Mouse (Mus musculus) kidney, postnatal 0 days (tissue): ENCODE data around the gene Phb. TPM values are rescaled to one million over a fixed set of nuclear protein-coding genes. Genes with fewer than 3 reads are reported as not detected.

Source experiments
- ATAC-seq: fragments of 200-750 bp; cut with Nextera tagmentation; replicated peaks from 2 replicates; pipeline ENCODE4 v1.8.0; 2017; ENCODE audit warnings: low read depth, moderate number of reproducible peaks, moderate TSS enrichment, moderate library complexity; ENCODE audit not compliant: low FRiP score
- DNase-seq: peaks from one replicate; pipeline ENCODE4 v3.0.0-alpha.2; 2016; ENCODE audit warnings: low spot score
- H3K27ac ChIP-seq: fragments of 300-500 bp; sonication (generic); 2 replicates; pipeline ENCODE4 v1.5.1; 2014; ENCODE audit warnings: mild to moderate bottlenecking
- H3K27me3 ChIP-seq: fragments of 300-500 bp; sonication (generic); 2 replicates; pipeline ENCODE4 v1.6.1; 2014; ENCODE audit warnings: low read length, mixed read lengths; ENCODE audit not compliant: insufficient read depth
- H3K36me3 ChIP-seq: fragments of 300-500 bp; sonication (generic); 2 replicates; pipeline ENCODE4 v1.6.1; 2014; ENCODE audit warnings: low read length, mixed read lengths; ENCODE audit not compliant: insufficient read depth
- H3K4me1 ChIP-seq: fragments of 300-500 bp; sonication (generic); replicated peaks from 2 replicates; pipeline ENCODE4 v1.6.1; 2014; ENCODE audit warnings: antibody characterized with exemption, low read length, mixed read lengths; ENCODE audit not compliant: insufficient read depth
- H3K4me2 ChIP-seq: fragments of 300-500 bp; sonication (generic); 2 replicates; pipeline ENCODE4 v1.6.1; 2014; ENCODE audit warnings: mild to moderate bottlenecking, low read length, moderate library complexity, mixed read lengths
- H3K4me3 ChIP-seq: fragments of 300-500 bp; sonication (generic); replicated peaks from 2 replicates; pipeline ENCODE4 v1.5.1; 2014; ENCODE audit warnings: low read depth, low read length
- H3K9ac ChIP-seq: fragments of 300-500 bp; sonication (generic); 2 replicates; pipeline ENCODE4 v1.6.1; 2014; ENCODE audit warnings: low read depth, low read length
- H3K9me3 ChIP-seq: fragments of 300-500 bp; sonication (generic); replicated peaks from 2 replicates; pipeline ENCODE4 v1.6.1; 2016; ENCODE audit warnings: low read length, inconsistent platforms, mixed read lengths
- CTCF ChIP-seq: IDR thresholded peaks from 2 replicates; pipeline ENCODE4 v1.5.1; 2016; ENCODE audit warnings: antibody characterized with exemption, low read depth, mild to moderate bottlenecking, moderate library complexity
- WGBS: fragments of 180-500 bp; shearing (Covaris S2); extraction: QIAGEN DNeasy Blood & Tissue Kit; methylation state at CpG from one replicate; pipeline ENCODE4 v1.1.7; 2014; 5-methylcytosine and 5-hydroxymethylcytosine counted together
- polyA plus RNA-seq: library from polyadenylated mRNA; unstranded; fragments of >200 nt; fragmentation: Nextera tagmentation; extraction: Ambion mirVana; gene quantifications from 2 replicates; pipeline ENCODE4 v1.2.1, GENCODE M21; 2015

The Phb gene
- polyA plus RNA-seq, 1 experiment from 2014 or later: 318 TPM

GRCm38 (mm10) chr11:95622426-95622825 lies 44.3 kb upstream of the Phb start:
- Histone ChIP-seq H3K4me1 (no peaks in the 10 kb centered on the region), H3K4me2 (no peak overlapping the region), H3K9ac (no peak overlapping the region), H3K36me3 (no peaks in the 10 kb centered on the region), H3K4me3 (no peak overlapping the region), H3K27me3 (no peaks in the 10 kb centered on the region), H3K9me3 (no peaks in the 10 kb centered on the region), H3K27ac (no peak overlapping the region)
- DNase-seq (no peak), ATAC-seq (0 out of 2 replicates have a peak, but pooled peaks have one; percentile 19)
- WGBS: 38% methylated on average over 8 of the region's 8 CpGs
- TF ChIP-seq CTCF: no peak

- WGBS: 68% methylated on average over 6 of the region's 6 CpGs
These were observed 36.2 kb upstream of the Phb start for GRCm38 (mm10) chr11:95630558-95630957.

GRCm38 (mm10) chr11:95631301-95631700 lies 35.5 kb upstream of the Phb start:
- H3K4me2 ChIP-seq: no peak overlapping the region
- ATAC-seq: peak; percentile 75
- no peaks in the 10 kb centered on the region for H3K27me3 ChIP-seq
- DNase-seq: peak; percentile 76
- H3K4me1 ChIP-seq: peaks cover 5% of the 10 kb centered on the region; the same call in 1 of the 2 replicates
- no peak overlapping the region for H3K27ac ChIP-seq
- no peaks in the 10 kb centered on the region for H3K9me3 ChIP-seq
- H3K36me3 ChIP-seq: no peaks in the 10 kb centered on the region
- 33% methylated on average over 4 of the region's 4 CpGs for WGBS
- no peak overlapping the region for H3K4me3 ChIP-seq
- no peak overlapping the region for H3K9ac ChIP-seq
- no peak for TF ChIP-seq CTCF

More at GRCm38 (mm10) chr11:95630558-95630957, 36.2 kb upstream of the Phb start:
- TF ChIP-seq CTCF: no peak
- peaks cover 5% of the 10 kb centered on the region; the same call in 1 of the 2 replicates for H3K4me1 ChIP-seq
- DNase-seq (no peak), ATAC-seq (no peak)
- no peaks in the 10 kb centered on the region for H3K27me3 ChIP-seq
- no peak overlapping the region for H3K9ac ChIP-seq
- no peak overlapping the region for H3K4me2 ChIP-seq
- no peak overlapping the region for H3K27ac ChIP-seq
- no peaks in the 10 kb centered on the region for H3K36me3 ChIP-seq
- H3K4me3 ChIP-seq: no peak overlapping the region
- no peaks in the 10 kb centered on the region for H3K9me3 ChIP-seq

- no peak for TF ChIP-seq CTCF
- Histone ChIP-seq H3K4me1 (peaks cover 5% of the 10 kb centered on the region; the same call in 1 of the 2 replicates), H3K4me2 (no peak overlapping the region), H3K9ac (no peak overlapping the region), H3K4me3 (no peak overlapping the region), H3K27ac (peak overlapping the region; percentile 31; the same call in 1 of the 2 replicates), H3K36me3 (no peaks in the 10 kb centered on the region), H3K9me3 (no peaks in the 10 kb centered on the region), H3K27me3 (no peaks in the 10 kb centered on the region)
- 79% methylated on average over 6 of the region's 6 CpGs for WGBS
- DNase-seq: no peak
- ATAC-seq: no peak
These were observed 34.3 kb upstream of the Phb start for GRCm38 (mm10) chr11:95632474-95632873.

GRCm38 (mm10) chr11:95633512-95634000 lies 33.2 kb upstream of the Phb start:
- Histone ChIP-seq H3K9me3 (no peaks in the 10 kb centered on the region), H3K4me1 (peaks cover 5% of the 10 kb centered on the region; the same call in 1 of the 2 replicates), H3K36me3 (no peaks in the 10 kb centered on the region), H3K9ac (no peak overlapping the region), H3K4me2 (no peak overlapping the region), H3K27me3 (no peaks in the 10 kb centered on the region), H3K4me3 (no peak overlapping the region), H3K27ac (no peak overlapping the region)
- DNase-seq (no peak), ATAC-seq (peak; percentile 47; the same call in 1 of the 2 replicates)
- no peak for TF ChIP-seq CTCF
- WGBS: 68% methylated on average over 2 of the region's 2 CpGs

GRCm38 (mm10) chr11:95635030-95635429 lies 31.7 kb upstream of the Phb start:
- Histone ChIP-seq H3K4me3 (no peak overlapping the region), H3K4me1 (peaks cover 5% of the 10 kb centered on the region; the same call in 1 of the 2 replicates), H3K27me3 (no peaks in the 10 kb centered on the region), H3K4me2 (no peak overlapping the region), H3K27ac (no peak overlapping the region), H3K9me3 (no peaks in the 10 kb centered on the region), H3K9ac (no peak overlapping the region), H3K36me3 (no peaks in the 10 kb centered on the region)
- no peak for ATAC-seq
- TF ChIP-seq CTCF: no peak
- DNase-seq: no peak
- 44% methylated on average over 2 of the region's 2 CpGs for WGBS

GRCm38 (mm10) chr11:95640751-95641150 lies 26.0 kb upstream of the Phb start:
- WGBS: 72% methylated on average over 2 of the region's 2 CpGs
- ATAC-seq: no peak
- no peak for DNase-seq
- TF ChIP-seq CTCF: no peak
- peaks cover 9% of the 10 kb centered on the region; the same call in 1 of the 2 replicates for H3K4me1 ChIP-seq
- 0 out of 2 replicates have a peak, but pooled peaks cover 2% of the 10 kb centered on the region for H3K27me3 ChIP-seq
- H3K27ac ChIP-seq: no peak overlapping the region
- H3K36me3 ChIP-seq: no peaks in the 10 kb centered on the region
- no peak overlapping the region for H3K4me2 ChIP-seq
- H3K9me3 ChIP-seq: no peaks in the 10 kb centered on the region
- no peak overlapping the region for H3K9ac ChIP-seq
- no peak overlapping the region for H3K4me3 ChIP-seq
